Mouse (Mus musculus): ENCODE data around the gene Olfr631. TPM values are rescaled to one million over a fixed set of nuclear protein-coding genes. Genes with fewer than 3 reads are reported as not detected.
A peak's percentile ranks its signal among the peaks of the same experiment; 100 is the strongest.

Gene Olfr631
- not detected in 2 replicates for total RNA-seq (2014; rRNA removed; ENCODE audit: low replicate concordance)
- polyA plus RNA-seq (2015; fragmentation: Nextera tagmentation; extraction: Ambion mirVana), result not detected in 2 replicates

GRCm38 (mm10) chr7:103928525-103928924 lies at the start of gene Olfr631:
Gene Olfr631, plus strand, starts transcription at chr7:103928825.
- TF ChIP-seq EP300 (IDR thresholded peaks at IDR 0.05; ENCODE audit: low read depth), result no peak
- no peak for TF ChIP-seq CTCF (IDR thresholded peaks at IDR 0.05; ENCODE audit: low read depth)
- Histone ChIP-seq H3K4me2 (ENCODE audit: low read depth, low read length) (no peak within 1 kb of the TSS), H3K9me3 (replicated peaks; ENCODE audit: control insufficient read depth, low read length) (no peaks in the 10 kb centered on the region), H3K9ac (replicated peaks; ENCODE audit: low read depth, low read length) (no peak within 1 kb of the TSS), H3K36me3 (replicated peaks; ENCODE audit: control insufficient read depth, insufficient read depth, low read length) (no peaks in the 10 kb centered on the region), H3K27ac (ENCODE audit: low read depth) (no peak within 1 kb of the TSS), H3K27me3 (ENCODE audit: control insufficient read depth, insufficient read depth, low read length) (no peaks in the 10 kb centered on the region), H3K4me3 (ENCODE audit: low read depth, low read length) (no peak within 1 kb of the TSS), H3K4me1 (ENCODE audit: control insufficient read depth, insufficient read depth) (no peaks in the 10 kb centered on the region)
- ATAC-seq (ENCODE audit: insufficient read depth, low read depth) (no peak), DNase-seq (ENCODE audit: low spot score) (no peak)

GRCm38 (mm10) chr7:103886152-103886551 lies 42.5 kb upstream of the Olfr631 start, which contains the start of gene Olfr66:
Gene Olfr66, minus strand, starts transcription at chr7:103886252.
- H3K9ac ChIP-seq (replicated peaks; ENCODE audit: low read depth, low read length), result no peak within 1 kb of the TSS
- H3K4me1 ChIP-seq (ENCODE audit: control insufficient read depth, insufficient read depth), result no peaks in the 10 kb centered on the region
- no peak within 1 kb of the TSS for H3K4me2 ChIP-seq (ENCODE audit: low read depth, low read length)
- TF ChIP-seq CTCF (IDR thresholded peaks at IDR 0.05; ENCODE audit: low read depth), result no peak
- TF ChIP-seq EP300 (IDR thresholded peaks at IDR 0.05; ENCODE audit: low read depth), result no peak
- no peak for ATAC-seq (ENCODE audit: insufficient read depth, low read depth)
- no peak within 1 kb of the TSS for H3K4me3 ChIP-seq (ENCODE audit: low read depth, low read length)
- no peaks in the 10 kb centered on the region for H3K9me3 ChIP-seq (replicated peaks; ENCODE audit: control insufficient read depth, low read length)
- H3K27ac ChIP-seq (ENCODE audit: low read depth), result no peak within 1 kb of the TSS
- no peaks in the 10 kb centered on the region for H3K36me3 ChIP-seq (replicated peaks; ENCODE audit: control insufficient read depth, insufficient read depth, low read length)
- H3K27me3 ChIP-seq (ENCODE audit: control insufficient read depth, insufficient read depth, low read length), result no peaks in the 10 kb centered on the region
- no peak for DNase-seq (ENCODE audit: low spot score)

- Histone ChIP-seq H3K36me3 (replicated peaks; ENCODE audit: control insufficient read depth, insufficient read depth, low read length) (no peaks in the 10 kb centered on the region), H3K27ac (ENCODE audit: low read depth) (no peak within 1 kb of the TSS), H3K4me2 (ENCODE audit: low read depth, low read length) (no peak within 1 kb of the TSS), H3K4me3 (ENCODE audit: low read depth, low read length) (no peak within 1 kb of the TSS), H3K27me3 (ENCODE audit: control insufficient read depth, insufficient read depth, low read length) (no peaks in the 10 kb centered on the region), H3K4me1 (ENCODE audit: control insufficient read depth, insufficient read depth) (no peaks in the 10 kb centered on the region), H3K9me3 (replicated peaks; ENCODE audit: control insufficient read depth, low read length) (no peaks in the 10 kb centered on the region), H3K9ac (replicated peaks; ENCODE audit: low read depth, low read length) (no peak within 1 kb of the TSS)
- TF ChIP-seq CTCF (IDR thresholded peaks at IDR 0.05; ENCODE audit: low read depth) (no peak), EP300 (IDR thresholded peaks at IDR 0.05; ENCODE audit: low read depth) (no peak)
- 47% methylated on average over 1 of the region's 1 CpGs for WGBS
- DNase-seq (ENCODE audit: low spot score) (no peak), ATAC-seq (ENCODE audit: insufficient read depth, low read depth) (no peak)
Observed at GRCm38 (mm10) chr7:103894385-103894784, 34.2 kb upstream of the Olfr631 start, which contains the start of gene Olfr64. Gene Olfr64, minus strand, starts transcription at chr7:103894485.

- H3K9me3 ChIP-seq (replicated peaks; ENCODE audit: control insufficient read depth, low read length), result no peaks in the 10 kb centered on the region
- H3K27me3 ChIP-seq (ENCODE audit: control insufficient read depth, insufficient read depth, low read length), result no peaks in the 10 kb centered on the region; the same call in 1 of the 2 replicates
- TF ChIP-seq CTCF (IDR thresholded peaks at IDR 0.05; ENCODE audit: low read depth) (no peak), EP300 (IDR thresholded peaks at IDR 0.05; ENCODE audit: low read depth) (no peak)
- no peak within 1 kb of the TSS for H3K9ac ChIP-seq (replicated peaks; ENCODE audit: low read depth, low read length)
- H3K27ac ChIP-seq (ENCODE audit: low read depth), result no peak within 1 kb of the TSS
- no peaks in the 10 kb centered on the region for H3K4me1 ChIP-seq (ENCODE audit: control insufficient read depth, insufficient read depth)
- H3K36me3 ChIP-seq (replicated peaks; ENCODE audit: control insufficient read depth, insufficient read depth, low read length), result no peaks in the 10 kb centered on the region
- 47% methylated on average over 2 of the region's 2 CpGs for WGBS
- DNase-seq (ENCODE audit: low spot score), result no peak
- no peak within 1 kb of the TSS for H3K4me3 ChIP-seq (ENCODE audit: low read depth, low read length)
- ATAC-seq (ENCODE audit: insufficient read depth, low read depth), result no peak
- no peak within 1 kb of the TSS for H3K4me2 ChIP-seq (ENCODE audit: low read depth, low read length)
Observed at GRCm38 (mm10) chr7:103903187-103903586, 25.4 kb upstream of the Olfr631 start, which contains the start of gene Olfr65. Gene Olfr65, plus strand, starts transcription at chr7:103903487.

GRCm38 (mm10) chr7:103910047-103910446 lies 18.6 kb upstream of the Olfr631 start:
- Histone ChIP-seq H3K27ac (ENCODE audit: low read depth) (no peak overlapping the region), H3K27me3 (ENCODE audit: control insufficient read depth, insufficient read depth, low read length) (no peaks in the 10 kb centered on the region; the same call in 1 of the 2 replicates), H3K4me1 (ENCODE audit: control insufficient read depth, insufficient read depth) (peaks cover 3% of the 10 kb centered on the region; the same call in 1 of the 2 replicates), H3K4me3 (ENCODE audit: low read depth, low read length) (no peak overlapping the region), H3K9me3 (replicated peaks; ENCODE audit: control insufficient read depth, low read length) (no peaks in the 10 kb centered on the region), H3K4me2 (ENCODE audit: low read depth, low read length) (no peak overlapping the region), H3K36me3 (replicated peaks; ENCODE audit: control insufficient read depth, insufficient read depth, low read length) (no peaks in the 10 kb centered on the region), H3K9ac (replicated peaks; ENCODE audit: low read depth, low read length) (no peak overlapping the region)
- 1% methylated on average over 3 of the region's 3 CpGs for WGBS
- DNase-seq (ENCODE audit: low spot score), result peak; percentile 25
- peak; percentile 44; the same call in 1 of the 2 replicates for ATAC-seq (ENCODE audit: insufficient read depth, low read depth)
- TF ChIP-seq EP300 (IDR thresholded peaks at IDR 0.05; ENCODE audit: low read depth), result 0 out of 2 replicates have a peak, but pooled peaks have one; percentile 50
- no peak for TF ChIP-seq CTCF (IDR thresholded peaks at IDR 0.05; ENCODE audit: low read depth)

All from heart, postnatal 0 days (tissue).